Mouse (Mus musculus) lung, adult 2 months (tissue): ENCODE data around the gene Gm11037.

ENCODE experiments used
- CTCF ChIP-seq: fragments of 200-500 bp; IDR thresholded peaks from 2 replicates; pipeline ENCODE4 v1.5.1; 2011; ENCODE audit warnings: mild to moderate bottlenecking, low read length, control low read depth; ENCODE audit not compliant: insufficient read depth
- POLR2A ChIP-seq: fragments of 200-500 bp; IDR thresholded peaks from 2 replicates; pipeline ENCODE4 v1.6.1; 2011; ENCODE audit warnings: low read depth, mild to moderate bottlenecking, control low read depth, low read length, borderline replicate concordance; ENCODE audit errors: extremely low read depth

GRCm38 (mm10) chr2:131132111-131132888 is 997 bp upstream of the Gm11037 start:
- TF ChIP-seq CTCF (no peak), POLR2A (no peak)
